Mouse (Mus musculus) forebrain, embryonic 10.5 days (tissue): ENCODE measurements around the gene Trim6. TPM values are rescaled to one million over a fixed set of nuclear protein-coding genes. Genes with fewer than 3 reads are reported as not detected.

Experiments used
- DNase-seq: peaks from one replicate; pipeline ENCODE4 v3.0.0-alpha.2; 2017; ENCODE audit warnings: low spot score; ENCODE audit errors: extremely low spot score
- H3K27ac ChIP-seq: fragments of 300-500 bp; sonication (generic); 2 replicates; pipeline ENCODE4 v1.5.1; 2016; ENCODE audit warnings: mild to moderate bottlenecking
- H3K27me3 ChIP-seq: fragments of 300-500 bp; sonication (generic); 2 replicates; pipeline ENCODE4 v1.6.1; 2016; ENCODE audit warnings: mild to moderate bottlenecking; ENCODE audit not compliant: poor library complexity, severe bottlenecking
- H3K36me3 ChIP-seq: fragments of 300-500 bp; sonication (generic); replicated peaks from 2 replicates; pipeline ENCODE4 v1.6.1; 2016; ENCODE audit warnings: mild to moderate bottlenecking, moderate library complexity
- H3K4me1 ChIP-seq: fragments of 300-500 bp; sonication (generic); 2 replicates; pipeline ENCODE4 v1.6.1; 2016
- H3K4me3 ChIP-seq: fragments of 300-500 bp; sonication (generic); 2 replicates; pipeline ENCODE4 v1.5.1; 2016; ENCODE audit warnings: mild to moderate bottlenecking, moderate library complexity
- H3K9me3 ChIP-seq: fragments of 300-500 bp; sonication (generic); 2 replicates; pipeline ENCODE4 v1.6.1; 2016; ENCODE audit warnings: mild to moderate bottlenecking, moderate library complexity
- WGBS: fragments of 180-500 bp; shearing (Covaris S2); methylation state at CpG from one replicate; pipeline ENCODE4 v1.1.7; 2016; 5-methylcytosine and 5-hydroxymethylcytosine counted together
- polyA plus RNA-seq: library from polyadenylated mRNA; unstranded; fragments of >200 nt; fragmentation: Nextera tagmentation; extraction: Ambion mirVana; gene quantifications from 2 replicates; pipeline ENCODE4 v1.2.1, GENCODE M21; 2016

Trim6 gene
- polyA plus RNA-seq, result 5.1 and 5.7 TPM in 2 replicates

GRCm38 (mm10) chr7:104218701-104219569, at the start of gene Trim6:
TSS of gene Trim6 (plus strand) at chr7:104218793.
- H3K27ac ChIP-seq, result peak within 1 kb of the TSS; percentile 81
- peaks cover 10% of the 10 kb centered on the region for H3K4me1 ChIP-seq
- peak within 1 kb of the TSS; percentile 56 for H3K4me3 ChIP-seq
- H3K27me3 ChIP-seq, result no peaks in the 10 kb centered on the region
- DNase-seq, result peak; percentile 64
- no peaks in the 10 kb centered on the region for H3K36me3 ChIP-seq
- WGBS, result under 1% methylated on average over 36 of the region's 37 CpGs
- no peaks in the 10 kb centered on the region for H3K9me3 ChIP-seq

DNA sequence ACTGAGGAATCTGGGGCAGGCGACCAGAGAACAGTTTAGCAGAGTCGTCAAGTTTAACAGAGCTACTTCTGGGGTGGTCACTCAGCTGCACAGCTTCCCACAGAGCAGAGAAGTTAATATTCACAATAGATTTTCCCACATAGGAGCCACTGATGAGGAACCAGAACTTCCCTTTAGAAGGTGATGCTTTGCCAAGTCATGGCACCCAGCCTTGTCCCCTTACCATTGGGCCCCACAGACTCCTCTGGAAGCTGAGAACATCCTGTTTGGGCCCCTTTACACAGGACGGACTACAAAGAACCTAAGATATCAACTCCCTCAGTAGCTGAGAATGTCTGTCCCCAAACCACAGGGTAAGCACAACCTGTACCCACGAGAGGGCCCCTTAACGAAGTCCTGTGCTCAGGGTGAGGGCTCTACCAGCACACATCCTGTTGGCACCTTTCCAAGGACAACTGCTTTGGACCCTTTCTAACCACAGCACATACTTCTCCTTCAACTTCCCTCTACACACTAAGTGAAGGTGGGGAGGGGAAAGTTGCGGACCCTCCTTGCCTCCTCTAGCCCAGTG, 48.9 kb upstream of the Trim6 start:
- no peaks in the 10 kb centered on the region for H3K36me3 ChIP-seq
- no peak overlapping the region for H3K27ac ChIP-seq
- H3K27me3 ChIP-seq, result no peaks in the 10 kb centered on the region
- no peaks in the 10 kb centered on the region for H3K9me3 ChIP-seq
- no peak for DNase-seq
- 88% methylated on average over 6 of the region's 6 CpGs for WGBS
- H3K4me3 ChIP-seq, result no peak overlapping the region
- no peaks in the 10 kb centered on the region for H3K4me1 ChIP-seq

DNA sequence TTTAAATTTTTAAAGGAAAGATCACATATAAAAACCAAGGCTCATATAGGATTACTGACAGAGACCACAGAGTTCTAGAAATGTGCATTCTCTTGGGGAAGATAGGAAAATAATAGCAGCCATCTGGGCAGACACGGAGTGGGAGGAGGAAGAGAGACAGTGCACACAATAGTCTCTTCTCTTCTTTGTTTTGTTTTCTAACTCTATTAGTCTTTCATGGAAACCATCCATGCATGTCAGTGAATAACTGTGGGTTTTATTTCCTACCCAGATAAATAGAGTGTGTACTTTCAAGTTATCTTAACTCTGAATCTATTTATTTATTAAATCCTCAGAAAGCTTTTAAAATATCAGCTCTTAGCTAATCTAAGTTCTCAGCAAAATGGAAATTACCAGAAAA, 43.5 kb upstream of the Trim6 start:
- H3K36me3 ChIP-seq, result no peaks in the 10 kb centered on the region
- no peak overlapping the region for H3K4me3 ChIP-seq
- DNase-seq, result no peak
- no peak overlapping the region for H3K27ac ChIP-seq
- no peaks in the 10 kb centered on the region for H3K4me1 ChIP-seq
- WGBS, result 38% methylated on average over 1 of the region's 1 CpGs
- H3K27me3 ChIP-seq, result no peaks in the 10 kb centered on the region
- H3K9me3 ChIP-seq, result no peaks in the 10 kb centered on the region

DNA sequence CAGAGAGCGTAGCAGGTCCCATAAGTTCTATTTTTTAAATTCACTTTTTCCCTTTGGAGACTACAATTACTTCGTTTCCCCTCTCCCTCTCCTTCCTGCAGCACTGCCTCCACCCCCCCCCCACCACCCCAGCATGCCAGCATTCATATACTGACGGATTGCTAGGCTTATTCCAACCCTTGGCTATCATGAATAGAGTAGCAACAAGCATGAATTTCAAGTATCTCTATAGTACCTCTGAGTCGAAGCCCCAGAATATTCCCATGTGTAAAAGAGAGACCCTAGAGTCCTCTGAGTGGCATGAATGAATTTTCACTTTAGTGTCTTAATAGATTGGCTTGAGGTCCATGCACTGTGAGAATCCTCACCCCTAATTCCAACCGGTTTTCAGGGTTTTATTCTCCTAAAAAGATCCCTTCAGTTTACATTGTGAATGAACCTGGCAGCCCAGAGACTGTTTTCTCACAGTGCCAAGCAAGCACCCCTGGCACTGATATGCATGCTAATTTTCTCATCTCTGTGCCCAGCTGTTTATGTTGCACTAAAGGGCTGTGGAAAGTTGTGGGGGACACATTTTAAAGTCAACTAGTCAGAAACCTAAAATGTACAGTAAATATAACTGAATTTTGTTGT, 40.1 kb upstream of the Trim6 start:
- no peak overlapping the region for H3K27ac ChIP-seq
- no peaks in the 10 kb centered on the region for H3K36me3 ChIP-seq
- no peaks in the 10 kb centered on the region for H3K4me1 ChIP-seq
- no peaks in the 10 kb centered on the region for H3K27me3 ChIP-seq
- DNase-seq, result no peak
- no peak overlapping the region for H3K4me3 ChIP-seq
- WGBS, result 76% methylated on average over 5 of the region's 5 CpGs
- H3K9me3 ChIP-seq, result no peaks in the 10 kb centered on the region

DNA sequence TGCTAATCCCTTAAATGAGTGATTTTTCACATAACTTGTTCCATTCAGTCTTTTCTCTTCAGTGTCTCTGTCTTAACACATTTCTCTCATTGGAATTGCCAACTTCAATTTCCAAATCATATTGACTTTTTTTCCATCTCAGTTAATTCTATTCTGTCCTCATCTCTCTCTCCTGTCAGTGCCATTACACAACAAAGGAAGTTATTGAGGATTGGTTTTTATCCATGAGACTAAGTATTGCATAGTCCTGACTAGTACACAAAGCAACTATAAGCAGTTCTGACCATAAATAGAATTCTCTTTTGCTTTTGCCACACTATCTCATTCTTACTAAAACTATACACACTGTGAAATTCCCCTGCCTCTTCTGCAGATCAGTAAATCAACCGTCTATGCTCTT, 39.5 kb upstream of the Trim6 start:
- no peaks in the 10 kb centered on the region for H3K36me3 ChIP-seq
- DNase-seq, result no peak
- no peak overlapping the region for H3K4me3 ChIP-seq
- H3K27me3 ChIP-seq, result no peaks in the 10 kb centered on the region
- H3K9me3 ChIP-seq, result no peaks in the 10 kb centered on the region
- no peak overlapping the region for H3K27ac ChIP-seq
- WGBS, result 98% methylated on average over 1 of the region's 1 CpGs
- no peaks in the 10 kb centered on the region for H3K4me1 ChIP-seq

- Histone ChIP-seq H3K27ac (no peak within 1 kb of the TSS), H3K27me3 (no peaks in the 10 kb centered on the region), H3K36me3 (no peaks in the 10 kb centered on the region), H3K9me3 (no peaks in the 10 kb centered on the region), H3K4me1 (no peaks in the 10 kb centered on the region), H3K4me3 (no peak within 1 kb of the TSS)
- WGBS, result 94% methylated on average over 2 of the region's 2 CpGs
- no peak for DNase-seq
Measured at GRCm38 (mm10) chr7:104183292-104183691, 35.3 kb upstream of the Trim6 start, which contains the start of gene Olfr648. TSS of gene Olfr648 (minus strand) at chr7:104183392.

DNA sequence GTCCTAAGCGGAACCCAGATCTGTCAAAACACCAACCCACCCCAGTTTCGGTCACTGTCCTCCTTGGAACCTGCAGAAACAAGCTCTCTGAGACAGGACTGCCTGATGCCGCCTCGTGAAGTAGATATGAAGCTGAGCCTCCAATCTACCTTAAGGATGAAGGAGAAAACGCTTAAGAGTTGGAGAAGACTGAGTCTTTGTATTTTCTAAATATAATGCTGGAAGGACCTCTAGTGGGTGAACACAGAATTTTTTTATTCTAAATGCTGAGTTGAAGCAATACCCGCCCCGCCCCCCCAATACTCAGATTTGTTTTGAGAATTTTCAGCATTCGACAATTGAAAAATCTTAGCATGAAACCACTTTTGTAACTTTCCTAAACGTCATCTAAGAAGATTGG, 27.3 kb upstream of the Trim6 start:
- no peak for DNase-seq
- no peaks in the 10 kb centered on the region for H3K4me1 ChIP-seq
- H3K9me3 ChIP-seq, result no peaks in the 10 kb centered on the region
- no peak overlapping the region for H3K4me3 ChIP-seq
- 60% methylated on average over 9 of the region's 9 CpGs for WGBS
- H3K27me3 ChIP-seq, result no peaks in the 10 kb centered on the region
- H3K27ac ChIP-seq, result no peak overlapping the region
- H3K36me3 ChIP-seq, result no peaks in the 10 kb centered on the region

- Histone ChIP-seq H3K4me3 (no peak within 1 kb of the TSS), H3K27me3 (no peaks in the 10 kb centered on the region), H3K9me3 (no peaks in the 10 kb centered on the region), H3K4me1 (no peaks in the 10 kb centered on the region), H3K27ac (no peak within 1 kb of the TSS), H3K36me3 (no peaks in the 10 kb centered on the region)
- WGBS, result 86% methylated on average over 6 of the region's 6 CpGs
- DNase-seq, result no peak
Measured at GRCm38 (mm10) chr7:104195885-104196284, 22.7 kb upstream of the Trim6 start, which contains the start of gene Olfr649. TSS of gene Olfr649 (minus strand) at chr7:104195985.

- Histone ChIP-seq H3K36me3 (no peaks in the 10 kb centered on the region), H3K9me3 (no peaks in the 10 kb centered on the region), H3K27me3 (no peaks in the 10 kb centered on the region), H3K4me1 (no peaks in the 10 kb centered on the region), H3K27ac (no peak overlapping the region), H3K4me3 (no peak overlapping the region)
- DNase-seq, result peak; percentile 51
- 8% methylated on average over 5 of the region's 5 CpGs for WGBS
Measured at GRCm38 (mm10) chr7:104199822-104200221, 18.8 kb upstream of the Trim6 start.

- H3K27ac ChIP-seq, result no peak overlapping the region
- 91% methylated on average over 7 of the region's 7 CpGs for WGBS
- H3K36me3 ChIP-seq, result no peaks in the 10 kb centered on the region
- H3K9me3 ChIP-seq, result no peaks in the 10 kb centered on the region
- no peak overlapping the region for H3K4me3 ChIP-seq
- no peaks in the 10 kb centered on the region for H3K27me3 ChIP-seq
- no peaks in the 10 kb centered on the region for H3K4me1 ChIP-seq
- no peak for DNase-seq
Measured at GRCm38 (mm10) chr7:104206197-104206596, 12.4 kb upstream of the Trim6 start.

GRCm38 (mm10) chr7:104216011-104216535, 2.5 kb upstream of the Trim6 start:
- WGBS, result 62% methylated on average over 1 of the region's 1 CpGs
- Histone ChIP-seq H3K4me3 (no peak overlapping the region), H3K27me3 (no peaks in the 10 kb centered on the region), H3K36me3 (no peaks in the 10 kb centered on the region), H3K4me1 (peaks cover 10% of the 10 kb centered on the region), H3K9me3 (no peaks in the 10 kb centered on the region), H3K27ac (no peak overlapping the region)
- DNase-seq, result no peak

- H3K4me1 ChIP-seq, result peaks cover 10% of the 10 kb centered on the region
- no peaks in the 10 kb centered on the region for H3K27me3 ChIP-seq
- no peaks in the 10 kb centered on the region for H3K36me3 ChIP-seq
- no peaks in the 10 kb centered on the region for H3K9me3 ChIP-seq
- WGBS, result 84% methylated on average over 2 of the region's 2 CpGs
- no peak overlapping the region for H3K27ac ChIP-seq
- no peak overlapping the region for H3K4me3 ChIP-seq
- DNase-seq, result no peak
Measured at GRCm38 (mm10) chr7:104217881-104218280, 712 bp upstream of the Trim6 start.

DNA sequence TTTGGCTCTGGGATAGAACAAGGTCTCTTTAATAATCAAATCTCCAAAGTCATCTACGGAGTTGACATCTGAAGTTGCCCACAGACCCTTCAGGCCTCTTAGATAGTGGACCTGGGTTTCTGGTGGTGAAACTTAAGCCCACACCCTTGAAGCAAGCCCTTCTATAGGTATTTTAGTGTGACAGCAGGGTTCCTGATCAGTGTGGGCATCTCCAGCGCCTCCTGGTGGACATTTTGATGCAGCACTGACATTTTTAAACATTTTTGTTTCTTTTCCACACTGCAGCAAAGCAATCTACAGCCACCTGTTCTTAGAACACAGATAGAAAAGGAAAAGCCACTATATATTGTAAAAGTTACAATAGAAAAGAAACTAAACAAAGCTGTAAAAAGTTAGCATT, 12.6 kb downstream of the Trim6 start:
- Histone ChIP-seq H3K27me3 (no peaks in the 10 kb centered on the region), H3K27ac (no peak overlapping the region), H3K4me1 (no peaks in the 10 kb centered on the region), H3K9me3 (no peaks in the 10 kb centered on the region), H3K36me3 (no peaks in the 10 kb centered on the region), H3K4me3 (no peak overlapping the region)
- no peak for DNase-seq
- 37% methylated on average over 2 of the region's 2 CpGs for WGBS
